Mouse (Mus musculus) right cerebral cortex, postnatal 4 days (tissue): ENCODE measurements around the gene Arsb.

Experiments used
- DNase-seq: peaks from one replicate; pipeline ENCODE4 v3.0.0-alpha.2; 2022

The Arsb gene

DNA sequence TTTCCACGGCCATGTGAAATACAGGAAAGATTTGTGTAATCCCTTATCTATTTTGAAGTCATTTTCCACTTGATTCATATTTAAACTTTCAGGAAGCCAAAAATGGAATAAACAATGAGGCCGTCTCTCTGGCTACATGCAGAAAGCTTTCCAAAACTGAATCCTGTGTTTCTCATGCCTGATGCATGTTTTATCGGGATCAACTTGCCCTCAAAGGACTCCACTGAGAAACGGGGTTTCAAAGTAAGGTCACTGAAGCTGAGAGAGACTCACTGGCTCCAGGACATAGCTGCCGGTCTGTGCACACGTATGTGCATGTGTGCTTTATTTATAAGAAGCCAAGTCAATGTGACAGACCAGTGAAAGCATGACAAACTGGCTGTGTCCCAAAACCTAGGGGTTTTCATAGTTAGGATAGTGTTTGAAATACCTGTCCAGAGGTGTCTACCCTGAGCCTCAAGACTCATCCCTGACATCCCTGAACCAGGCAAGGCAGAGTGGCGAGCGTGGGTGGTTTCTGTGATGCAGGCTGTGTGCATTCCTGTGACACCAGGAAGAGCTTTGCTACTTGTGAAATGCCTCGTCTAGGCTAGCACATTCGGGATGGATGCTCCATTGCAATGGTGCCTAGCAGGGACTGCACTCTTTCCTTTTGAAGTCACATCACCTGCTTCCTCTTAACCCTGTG is 75.5 kb downstream of the Arsb start:
- no peak for DNase-seq

DNA sequence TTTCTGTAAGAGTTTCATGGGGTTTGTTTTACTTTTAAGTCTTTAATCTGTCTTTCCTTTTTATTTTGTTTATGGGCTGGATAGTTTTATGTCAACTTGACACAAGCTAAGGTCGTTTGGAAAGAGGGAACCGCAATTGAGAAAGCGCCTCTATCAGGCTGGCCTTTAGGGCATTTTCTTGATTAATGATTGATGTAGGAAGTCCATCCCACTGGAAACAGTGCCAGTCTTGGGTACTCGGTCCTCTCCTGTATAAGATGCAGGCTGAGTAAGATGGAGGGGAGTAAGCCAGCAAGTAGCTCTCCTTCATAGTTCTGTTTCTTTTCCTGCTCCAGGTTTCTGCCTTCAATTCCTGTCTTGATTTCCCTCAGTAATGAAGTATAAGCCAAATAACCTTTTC is 76.2 kb downstream of the Arsb start:
- no peak for DNase-seq

DNA sequence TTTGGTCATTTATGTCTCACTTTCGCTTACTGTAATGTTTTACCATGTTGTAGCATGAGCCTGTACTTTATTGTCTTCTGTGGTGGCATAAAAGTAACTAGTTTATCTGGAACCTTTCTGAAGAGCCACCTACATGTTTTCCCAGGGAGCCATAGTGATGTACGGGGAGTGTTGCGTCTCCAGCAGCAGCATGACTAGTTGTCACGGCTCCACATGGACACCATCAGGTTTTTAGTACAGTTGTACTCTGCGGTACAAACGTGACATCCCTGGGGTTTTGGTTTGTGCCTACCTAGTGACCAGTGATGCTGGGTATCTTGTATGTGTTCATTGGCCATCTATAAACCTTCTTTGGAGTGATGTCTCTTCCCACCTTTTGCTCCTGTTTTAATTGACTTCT is 77.2 kb downstream of the Arsb start:
- no peak for DNase-seq

DNA sequence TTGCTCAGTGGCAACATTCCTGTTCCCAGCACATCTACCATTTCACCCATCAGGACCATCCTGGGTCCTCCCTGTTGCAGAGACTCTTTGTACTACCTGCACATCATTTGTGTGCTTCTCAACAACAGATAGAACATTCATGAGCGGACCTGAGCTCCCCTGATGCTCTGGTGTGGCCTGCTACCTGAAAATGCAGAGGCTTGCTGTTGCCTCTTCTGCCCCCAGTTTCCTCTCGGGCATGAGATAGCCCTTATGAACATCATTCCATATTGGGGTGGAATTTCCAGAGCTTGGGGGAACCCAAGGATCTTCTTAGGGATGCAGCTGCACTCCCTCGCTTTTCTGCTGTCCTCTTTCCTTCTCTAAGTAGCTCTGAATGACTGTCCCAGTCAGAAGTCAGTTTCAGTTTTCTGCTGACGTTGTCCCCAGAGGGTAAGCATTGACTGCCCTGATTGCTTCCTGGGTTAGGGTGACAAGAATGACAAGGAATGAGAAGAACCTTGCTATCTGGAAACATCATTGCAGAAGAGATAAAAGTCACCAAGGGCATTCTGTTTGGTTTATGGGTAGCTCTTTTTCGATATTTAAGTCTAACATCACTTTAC is 78.4 kb downstream of the Arsb start:
- no peak for DNase-seq

DNA sequence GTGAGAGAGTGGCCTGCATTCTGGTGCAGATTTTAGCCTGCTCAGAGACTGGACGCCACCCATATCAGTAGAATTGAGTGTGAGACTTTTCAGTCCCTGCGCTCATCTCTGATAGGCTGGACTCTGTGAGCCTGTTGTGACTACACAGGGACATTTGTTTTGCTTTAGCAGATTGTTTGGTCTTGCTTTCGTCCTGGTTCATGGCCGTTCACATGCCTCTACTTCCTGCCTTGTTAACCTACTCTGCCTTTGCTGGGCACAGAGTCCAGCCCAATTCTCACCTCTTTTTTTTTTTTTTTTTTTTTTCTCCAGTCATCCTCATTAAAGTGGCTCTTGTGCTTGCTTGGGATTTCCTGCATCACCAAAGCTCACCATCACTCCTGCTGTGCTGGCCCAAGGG is 79.2 kb downstream of the Arsb start:
- DNase-seq: no peak

DNA sequence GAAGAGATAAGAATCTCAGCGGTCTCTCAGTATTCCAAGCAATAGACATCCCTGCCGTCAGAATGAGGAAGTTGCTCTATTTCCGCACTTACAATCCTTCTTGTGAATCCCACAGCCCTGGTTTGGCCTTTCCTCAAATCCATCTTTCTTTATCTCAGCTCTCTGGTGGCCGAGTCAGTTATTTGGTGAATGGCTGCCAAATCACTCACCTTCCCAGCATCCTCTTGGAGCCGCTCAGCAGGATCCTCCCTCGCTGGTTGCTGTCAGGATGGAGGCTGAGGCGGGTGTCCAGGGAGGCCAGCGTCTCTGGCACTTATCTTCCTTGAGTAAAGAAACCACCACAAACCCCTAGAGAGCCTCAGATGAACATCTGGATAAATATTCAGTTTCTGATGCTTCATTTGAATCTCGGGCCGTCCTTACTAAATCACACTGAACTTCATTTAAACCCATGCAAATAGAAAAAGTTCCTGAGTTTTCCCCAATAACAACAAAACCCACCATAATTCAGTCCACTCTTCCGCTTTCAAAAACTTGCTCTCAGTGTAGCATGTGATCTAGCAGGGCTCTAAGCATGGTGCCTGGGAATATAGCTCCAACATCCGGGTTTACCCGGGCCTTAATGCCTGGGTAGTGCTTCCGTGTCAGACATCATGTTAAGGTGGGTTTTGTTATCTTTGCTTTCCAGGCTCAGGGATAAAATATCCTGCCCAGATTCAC is 81.1 kb downstream of the Arsb start:
- no peak for DNase-seq

DNA sequence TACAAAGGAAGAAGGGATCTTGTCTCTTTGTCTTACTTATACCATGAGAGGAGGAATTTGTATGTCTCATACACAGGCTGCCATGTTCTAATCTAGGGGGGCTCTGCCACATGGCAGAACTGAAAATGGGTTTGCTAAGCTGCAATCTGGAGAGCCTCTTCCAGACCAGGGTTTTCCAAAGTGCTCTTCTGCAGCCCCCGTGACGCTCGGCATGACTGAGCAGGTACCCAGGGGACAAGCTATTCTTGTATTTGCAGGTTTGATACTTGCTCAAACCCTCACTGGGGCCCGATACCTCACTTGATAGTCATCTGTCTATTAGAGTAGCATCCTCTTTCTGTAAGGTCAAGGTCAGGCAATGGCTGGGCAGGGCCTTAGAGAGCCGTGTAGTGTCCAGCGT is 82.3 kb downstream of the Arsb start:
- no peak for DNase-seq

DNA sequence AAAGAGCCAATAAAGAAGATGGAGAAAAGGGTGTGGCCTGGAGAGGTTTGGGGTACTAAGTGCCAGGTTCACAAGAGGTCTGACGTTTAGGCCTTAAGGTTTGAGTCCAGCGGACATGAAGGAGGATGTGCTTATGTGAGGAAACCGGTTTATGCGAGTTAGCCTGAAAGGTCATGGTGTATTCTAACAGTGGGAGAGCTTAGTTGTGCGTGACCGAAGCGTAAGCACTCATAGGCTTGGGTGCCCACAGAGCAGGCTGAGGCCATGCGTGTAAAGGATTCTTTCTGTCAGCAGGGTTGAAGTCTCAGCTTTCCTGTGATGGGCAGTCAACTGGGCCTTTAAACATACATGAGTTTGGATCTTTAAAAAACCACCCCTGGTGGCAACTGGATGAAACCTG is 82.9 kb downstream of the Arsb start:
- no peak for DNase-seq

DNA sequence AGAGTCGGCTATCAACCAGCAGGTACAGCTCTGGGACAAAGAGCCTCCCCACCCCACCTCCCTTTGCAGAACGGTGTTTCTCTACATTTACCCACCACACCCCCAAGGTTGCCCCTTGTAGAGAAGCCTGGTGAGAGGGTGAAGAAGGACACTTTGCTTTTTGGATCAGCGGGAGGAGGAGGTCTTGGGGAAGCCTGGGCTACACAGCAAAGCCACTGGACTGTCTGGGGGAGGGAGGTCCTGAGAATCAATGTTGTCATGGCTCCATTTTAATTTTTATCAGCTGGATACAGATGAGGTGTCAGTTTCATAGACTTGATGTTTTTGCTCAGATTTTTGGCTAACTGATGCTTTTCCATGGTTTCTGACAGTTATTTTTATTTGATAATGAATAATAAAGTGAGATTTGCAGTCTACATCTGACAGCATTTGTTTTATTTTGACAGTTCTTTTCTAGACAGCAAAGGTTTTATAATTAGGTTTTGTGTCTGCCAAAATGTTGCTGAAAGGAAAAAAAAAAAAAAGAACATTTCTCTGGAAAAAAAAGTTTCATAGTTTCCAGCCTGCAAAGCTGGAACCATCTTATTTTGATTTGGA is 83.6 kb downstream of the Arsb start:
- no peak for DNase-seq

DNA sequence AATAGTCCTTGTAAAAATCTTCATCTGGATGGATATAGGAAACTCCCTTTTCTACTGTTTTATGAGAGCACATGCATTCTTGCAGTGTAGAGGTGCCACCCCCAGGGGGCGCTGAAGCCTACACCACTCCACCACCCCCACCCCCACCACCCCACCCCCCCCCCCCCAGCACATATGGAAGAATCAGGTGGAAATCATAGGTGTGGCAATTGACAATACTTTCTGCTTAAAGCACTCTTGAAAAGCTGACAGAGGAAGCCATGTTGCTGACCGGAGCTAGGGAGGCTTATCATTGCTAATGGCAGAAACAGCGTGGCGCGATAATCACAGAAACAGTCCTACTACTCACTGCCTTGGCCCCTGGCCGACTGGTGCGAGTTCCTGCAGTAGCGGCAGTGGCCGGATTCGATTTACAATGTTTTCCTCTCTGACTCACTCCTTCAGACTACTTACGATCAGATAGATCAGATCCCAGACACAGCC is 84.3 kb downstream of the Arsb start:
- DNase-seq: peak; percentile 47

DNA sequence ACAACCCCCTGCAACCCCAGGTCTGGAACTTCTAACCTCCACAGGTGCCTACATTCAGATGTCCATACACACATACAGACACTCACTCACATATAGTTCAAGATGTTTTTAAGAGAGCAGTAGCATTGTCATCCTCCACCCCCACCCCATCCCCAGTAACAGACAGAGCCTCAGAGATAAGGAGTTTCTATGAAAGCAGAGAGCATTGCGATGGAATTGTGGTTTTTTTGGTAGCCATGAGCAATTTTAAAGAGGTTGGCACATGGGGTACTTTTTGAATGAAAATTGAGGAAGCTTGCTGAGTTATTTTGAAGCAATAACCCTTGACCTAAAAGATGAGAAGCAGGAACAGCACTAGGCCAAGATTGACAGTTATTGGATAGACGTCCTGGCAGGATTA is 89.8 kb downstream of the Arsb start:
- no peak for DNase-seq

DNA sequence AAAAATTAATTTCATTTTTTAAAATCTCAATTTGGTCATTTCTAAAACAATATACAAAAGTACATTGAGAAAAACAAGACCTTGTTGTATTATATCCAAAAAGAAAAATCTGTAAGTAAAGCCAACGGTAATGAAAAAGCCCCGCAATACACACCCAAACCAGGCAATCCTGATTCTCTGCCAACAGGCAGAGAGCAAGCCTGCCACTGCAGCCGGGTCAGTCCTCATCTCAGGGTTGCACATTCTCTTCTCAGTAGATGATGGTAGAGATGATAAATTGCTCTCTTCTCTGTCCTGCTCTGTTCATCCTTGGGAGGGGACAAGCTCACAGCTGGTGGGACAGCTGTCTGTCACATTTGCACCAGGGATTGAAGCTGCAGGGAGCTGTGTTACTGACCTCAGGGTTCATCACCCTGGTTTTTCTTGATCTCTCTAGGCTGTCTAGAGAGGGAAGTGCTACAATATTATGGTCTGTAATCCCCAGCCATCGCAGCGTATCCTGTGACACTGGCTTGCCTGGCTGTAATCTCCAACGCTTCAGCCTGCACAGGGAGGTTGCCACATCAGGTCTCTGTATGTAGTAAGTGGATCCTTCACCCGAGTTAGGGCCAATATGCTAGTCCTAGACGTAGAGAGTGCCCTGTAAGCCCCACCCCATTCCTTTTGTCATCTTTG is 92.8 kb downstream of the Arsb start:
- no peak for DNase-seq

DNA sequence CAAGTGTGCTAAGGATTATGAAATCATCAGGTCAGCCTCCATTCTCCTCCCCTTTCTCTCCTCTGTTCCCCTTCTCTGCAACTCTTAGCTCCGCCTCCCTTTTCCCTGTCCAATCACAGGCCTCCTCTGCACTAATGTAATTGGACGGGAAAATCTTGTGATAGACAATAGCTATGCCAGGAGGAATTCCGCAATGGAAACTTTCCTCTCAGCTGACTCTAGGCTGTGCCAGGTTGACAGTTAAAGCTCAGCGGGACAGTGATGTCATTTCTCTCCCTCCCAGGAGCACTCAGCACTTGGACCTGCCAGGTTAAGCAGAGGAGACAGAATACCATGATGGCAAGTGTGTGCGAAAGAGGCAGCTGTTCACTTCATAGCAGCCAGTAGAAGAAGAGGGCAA is 95.2 kb downstream of the Arsb start:
- DNase-seq: no peak

DNA sequence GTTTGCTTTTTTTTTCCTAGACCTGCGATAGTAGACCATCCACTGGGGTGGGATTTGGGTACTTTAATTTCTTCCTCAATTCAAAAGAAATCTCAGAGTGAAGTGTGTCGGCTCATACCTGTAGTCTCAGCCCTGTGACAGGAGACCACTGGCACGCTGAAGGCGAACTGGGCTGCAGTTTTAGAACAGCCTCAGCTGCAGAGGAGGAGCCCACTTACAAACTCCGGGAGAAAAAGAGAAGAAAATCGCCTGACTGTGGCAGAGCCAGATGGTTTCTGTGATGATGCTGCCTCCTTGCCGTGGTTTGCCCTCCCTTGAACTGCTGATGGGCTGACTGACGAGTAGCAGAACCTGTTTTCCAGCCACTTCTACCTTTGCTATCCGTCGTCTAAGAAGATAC is 100.3 kb downstream of the Arsb start:
- no peak for DNase-seq

DNA sequence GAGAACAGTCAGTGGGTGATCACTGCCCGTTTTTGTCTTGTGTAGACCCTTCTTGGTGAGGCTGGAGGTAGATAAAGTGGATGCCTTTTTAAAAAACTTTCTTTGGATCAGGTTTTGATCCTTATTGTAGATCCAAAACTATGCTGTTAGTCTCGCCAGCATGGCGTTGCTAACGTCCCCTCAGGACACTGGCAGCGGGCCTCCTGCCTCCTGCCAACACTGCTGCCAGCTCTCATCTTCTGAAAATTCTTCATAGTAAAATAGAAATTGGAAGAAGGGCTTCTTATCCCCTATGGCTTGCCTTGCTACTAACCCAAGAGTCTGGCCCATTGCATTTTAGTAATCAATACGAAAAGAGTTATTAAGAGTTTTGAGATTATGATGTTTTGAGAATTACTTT is 101.2 kb downstream of the Arsb start:
- no peak for DNase-seq

DNA sequence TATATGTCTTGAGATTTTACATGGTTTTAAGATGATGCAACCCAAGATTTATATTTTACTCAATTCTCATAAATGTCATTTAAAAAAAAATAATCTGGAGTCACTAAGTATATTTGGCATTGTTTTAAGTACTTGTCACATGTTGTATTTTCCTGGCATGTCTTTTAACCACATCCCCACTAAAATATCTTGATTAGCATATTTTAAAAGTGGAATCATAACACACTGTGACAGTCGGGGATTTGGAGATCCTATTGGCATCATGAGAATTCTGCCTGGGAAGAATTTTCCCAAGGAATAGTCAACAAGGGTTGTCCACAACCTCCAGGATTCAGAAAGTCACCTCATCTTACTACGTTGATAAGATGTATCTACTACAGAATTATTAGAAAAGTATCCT is 106.5 kb downstream of the Arsb start:
- DNase-seq: no peak

DNA sequence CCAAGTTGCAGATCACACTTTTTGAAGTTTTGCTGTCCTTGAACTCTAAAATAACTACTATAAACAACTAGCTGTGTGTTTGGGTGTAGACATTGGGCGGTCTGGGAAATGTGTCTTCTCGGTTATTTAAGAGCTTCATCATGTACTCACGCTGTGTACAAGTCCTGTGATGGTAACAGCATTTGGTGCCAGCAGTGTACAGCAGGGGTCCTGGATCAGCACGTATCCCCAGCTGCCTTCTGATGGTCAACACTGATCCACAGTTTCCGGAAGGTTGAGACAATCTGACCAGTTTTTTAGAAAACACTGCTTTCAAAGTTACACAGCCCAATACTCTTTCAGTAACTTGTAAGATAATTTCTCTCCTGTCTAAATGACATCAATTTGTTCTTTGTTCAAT is 108.0 kb downstream of the Arsb start:
- no peak for DNase-seq

DNA sequence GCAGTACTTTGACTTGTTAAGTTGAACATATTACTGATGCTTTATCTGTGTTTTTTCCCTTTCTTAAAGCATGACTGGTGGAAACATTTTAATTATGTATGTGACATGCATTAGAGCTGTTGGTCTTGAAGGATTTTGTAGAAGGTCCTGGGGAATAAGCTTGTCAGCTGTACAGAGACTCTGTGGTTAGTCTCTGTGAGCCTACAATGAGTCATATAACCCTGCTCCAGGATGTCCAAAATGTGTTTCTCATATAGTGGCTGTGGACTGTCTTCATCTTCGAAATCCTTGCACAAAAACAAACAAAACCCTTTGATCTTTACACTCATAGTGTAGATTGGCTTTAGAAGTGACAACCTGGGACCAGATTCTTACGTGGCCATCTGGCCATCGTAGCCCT is 110.7 kb downstream of the Arsb start:
- DNase-seq: no peak

DNA sequence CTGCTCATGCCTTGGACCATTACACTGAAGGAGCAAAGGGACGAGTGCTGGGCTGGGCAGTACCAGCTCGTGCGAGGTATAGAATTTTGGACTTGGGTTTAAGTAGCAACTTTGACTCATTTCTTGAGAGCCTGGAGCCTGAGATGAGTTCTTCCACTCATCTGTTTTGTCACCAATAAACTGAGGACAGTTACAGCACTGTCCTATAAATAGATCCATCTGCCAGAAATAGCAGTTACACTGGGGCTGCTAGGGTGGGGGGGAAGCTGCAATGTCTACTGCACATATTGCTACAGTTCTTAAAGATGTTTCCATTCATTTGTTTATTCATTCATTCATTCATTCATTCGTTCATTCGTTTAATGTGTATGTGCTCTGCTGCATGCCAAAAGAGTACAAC is 115.6 kb downstream of the Arsb start:
- no peak for DNase-seq

DNA sequence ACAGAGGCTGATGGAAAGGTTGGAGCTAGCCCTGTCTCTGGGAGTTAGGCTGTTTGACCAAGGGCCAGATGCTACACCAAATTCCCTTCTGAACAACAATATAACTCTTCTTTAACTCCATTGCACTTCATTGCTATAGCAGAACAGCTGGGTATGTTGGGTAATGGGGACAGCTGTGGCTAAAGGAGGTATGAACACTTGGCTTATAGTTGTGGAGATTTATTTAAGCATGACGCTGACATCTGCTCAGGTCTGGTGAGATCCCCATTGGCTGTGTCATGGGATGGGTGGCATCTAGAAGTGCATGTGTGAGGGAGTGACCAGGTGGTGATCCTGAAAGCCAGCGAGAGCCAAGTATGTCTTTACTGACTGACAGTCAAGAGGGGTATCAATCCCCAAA is 116.8 kb downstream of the Arsb start:
- DNase-seq: no peak

DNA sequence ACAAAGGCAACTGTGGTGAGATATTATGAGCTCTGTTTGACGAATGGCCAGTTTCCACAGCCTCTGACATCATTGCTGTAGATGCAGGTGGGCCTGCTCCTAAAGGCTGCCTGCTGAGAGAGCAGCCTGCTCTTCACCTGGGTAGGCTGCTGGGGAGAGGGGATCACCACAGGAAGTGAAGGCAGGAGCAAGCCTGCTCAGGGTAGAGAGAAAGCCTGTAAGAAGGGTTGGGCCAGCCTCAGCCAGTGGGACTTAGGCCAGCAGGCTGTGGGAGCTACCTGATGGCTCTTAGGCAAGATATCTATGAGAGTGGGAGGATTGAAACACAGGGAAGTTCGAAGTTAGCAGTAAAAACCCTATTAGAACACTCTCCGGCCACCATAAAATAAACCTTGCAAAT is 117.5 kb downstream of the Arsb start:
- no peak for DNase-seq

DNA sequence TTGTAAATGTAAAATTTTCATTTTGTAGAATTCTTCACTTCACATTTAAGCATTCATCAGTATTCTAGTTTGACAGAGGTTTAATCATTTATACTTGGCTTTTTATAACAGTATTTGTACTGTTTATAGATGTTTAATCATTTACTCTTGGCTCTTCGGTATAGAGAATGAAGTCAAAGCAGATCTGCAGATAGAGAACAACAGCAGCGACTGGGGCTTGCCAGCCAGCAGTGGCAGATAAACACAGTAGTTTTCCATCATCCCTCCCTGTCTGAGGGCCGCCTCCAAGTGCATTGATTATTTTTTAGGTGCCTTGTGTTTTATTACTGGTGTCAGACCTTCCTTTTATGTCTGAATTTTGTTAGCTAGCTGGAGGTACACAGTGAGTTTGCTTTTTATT is 118.6 kb downstream of the Arsb start:
- no peak for DNase-seq

DNA sequence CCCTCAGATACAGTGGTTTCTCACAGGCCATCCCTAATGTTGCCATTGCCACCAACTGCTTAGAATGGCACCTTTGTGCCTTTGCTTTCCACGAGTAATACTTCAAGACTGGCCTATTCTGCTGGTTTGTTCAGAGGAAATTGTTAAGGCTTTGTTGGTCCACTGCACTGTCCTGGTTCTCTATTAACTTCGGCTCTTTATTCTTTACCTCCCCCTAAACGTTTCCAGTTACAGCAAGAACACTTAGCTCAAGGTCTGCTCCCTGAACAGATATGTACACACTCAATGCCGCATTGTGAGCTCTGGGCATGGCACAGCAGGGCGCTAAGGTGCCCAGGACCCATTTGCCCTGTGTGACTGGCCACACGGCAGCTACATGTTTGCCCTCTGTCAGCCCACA is 119.8 kb downstream of the Arsb start:
- no peak for DNase-seq

DNA sequence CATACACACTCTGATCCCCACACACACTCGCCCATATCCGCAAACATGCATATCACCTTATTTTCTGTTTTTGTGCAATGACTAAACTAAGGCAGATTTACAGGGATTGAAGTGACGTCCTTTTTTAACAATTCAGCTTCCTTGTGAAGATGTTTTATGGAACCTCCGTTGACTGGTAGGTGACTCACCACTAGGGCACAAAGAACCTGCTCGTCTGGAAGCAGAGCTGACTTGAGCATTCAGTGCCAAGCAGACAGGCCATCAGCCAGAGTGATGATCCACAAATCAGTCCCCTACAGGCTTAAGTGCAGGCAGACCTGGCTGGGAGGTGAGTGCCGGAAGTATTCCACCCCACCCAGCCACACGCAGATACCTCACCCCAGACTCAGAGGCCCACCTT is 120.7 kb downstream of the Arsb start:
- DNase-seq: no peak
